Mouse (Mus musculus) CH12.LX (cell line): ENCODE data around the gene Eepd1.

Source experiments
- CTCF ChIP-seq, 2 experiments: IDR thresholded peaks in 1 of 2; conservative IDR thresholded peaks in 1 of 2; 2 replicates each; pipeline ENCODE4 v1.5.1; 2011 to 2012; ENCODE audit warnings: low read depth in 2 of 2, low read length in 2 of 2, improper control_type of control experiment in 1 of 2, inconsistent platforms in 1 of 2, mild to moderate bottlenecking in 1 of 2, moderate library complexity in 1 of 2
- GABPA ChIP-seq: IDR thresholded peaks from 2 replicates; pipeline ENCODE4 v1.6.1; 2012; ENCODE audit warnings: low read depth, low read length, improper control_type of control experiment, inconsistent platforms; ENCODE audit not compliant: insufficient replicate concordance
- MAX ChIP-seq: IDR thresholded peaks from 2 replicates; pipeline ENCODE4 v1.6.1; 2011; ENCODE audit warnings: low read length, improper control_type of control experiment
- SIN3A ChIP-seq: IDR thresholded peaks from 2 replicates; pipeline ENCODE4 v1.6.1; 2012; ENCODE audit warnings: low read length, improper control_type of control experiment, inconsistent platforms

- TF ChIP-seq MAX (no peak), GABPA (no peak), CTCF (conservative IDR thresholded peaks at IDR 0.05 in 1 of 2, IDR thresholded peaks at IDR 0.05 in 1 of 2; ENCODE audit: low read depth in 2 of 2, low read length in 2 of 2) (no peak), SIN3A (no peak)
These were observed 31.7 kb downstream of the Eepd1 start for GRCm38 (mm10) chr9:25513050-25513449.
